Mouse (Mus musculus) CH12.LX (cell line): ENCODE measurements around the gene Lcn9. TPM values are rescaled to one million over a fixed set of nuclear protein-coding genes. Genes with fewer than 3 reads are reported as not detected.

ENCODE experiments used
- DNase-seq: peaks from one replicate; pipeline ENCODE4 v3.0.0-alpha.2; 2013; ENCODE audit errors: extremely low read depth
- H3K27ac ChIP-seq: 2 replicates; pipeline ENCODE4 v1.5.1; 2012; ENCODE audit warnings: low read depth, mild to moderate bottlenecking, control low read depth, moderate library complexity; ENCODE audit not compliant: insufficient read depth
- H3K27me3 ChIP-seq: replicated peaks from 2 replicates; pipeline ENCODE3; 2012; ENCODE audit warnings: inconsistent platforms
- H3K36me3 ChIP-seq, 2 experiments: replicated peaks in 1 of 2; 2 replicates each; pipeline versions ENCODE3 to v1.6.1; 2012; ENCODE audit warnings: inconsistent platforms in 1 of 2, low read length in 1 of 2, mild to moderate bottlenecking in 1 of 2, mixed read lengths in 1 of 2, moderate library complexity in 1 of 2; ENCODE audit not compliant: control insufficient read depth in 1 of 2, insufficient read depth in 1 of 2
- H3K4me1 ChIP-seq, 2 experiments: 2 replicates each; pipeline ENCODE4 v1.6.1; 2012; ENCODE audit warnings: inconsistent platforms in 1 of 2, moderate library complexity in 1 of 2; ENCODE audit not compliant: insufficient read depth in 2 of 2, control insufficient read depth in 1 of 2
- H3K4me2 ChIP-seq: 2 replicates; pipeline ENCODE4 v1.6.1; 2012; ENCODE audit warnings: low read depth, mild to moderate bottlenecking, control low read depth; ENCODE audit not compliant: poor library complexity, insufficient read depth, severe bottlenecking
- H3K4me3 ChIP-seq, 3 experiments: fragments of 150-350 bp in 1 of 3; sonication (generic) in 1 of 3; replicated peaks in 1 of 3; 2 replicates each; pipeline versions ENCODE3 to v1.5.1; 2011 to 2012; ENCODE audit warnings: low read depth in 2 of 3, low read length in 2 of 3, mild to moderate bottlenecking in 2 of 3, moderate library complexity in 2 of 3, control low read depth in 1 of 3, improper control_type of control experiment in 1 of 3, inconsistent platforms in 1 of 3, mixed read lengths in 1 of 3; ENCODE audit not compliant: poor library complexity in 1 of 3
- H3K79me2 ChIP-seq: replicated peaks from 2 replicates; pipeline ENCODE4 v1.6.1; 2012; ENCODE audit warnings: mild to moderate bottlenecking, moderate library complexity; ENCODE audit not compliant: control insufficient read depth, poor library complexity, insufficient read depth, severe bottlenecking; ENCODE audit errors: extremely low read depth
- H3K9ac ChIP-seq: 2 replicates; pipeline ENCODE4 v1.6.1; 2012; ENCODE audit warnings: low read depth, mild to moderate bottlenecking, control low read depth, moderate library complexity; ENCODE audit not compliant: insufficient read depth
- H3K9me3 ChIP-seq: replicated peaks from 2 replicates; pipeline ENCODE3; 2012; ENCODE audit warnings: low read length, inconsistent platforms, mixed read lengths
- BHLHE40 ChIP-seq: IDR thresholded peaks from 2 replicates; pipeline ENCODE4 v1.6.1; 2011; ENCODE audit warnings: mild to moderate bottlenecking, low read depth, low read length, improper control_type of control experiment
- CHD1 ChIP-seq: IDR thresholded peaks from 2 replicates; pipeline ENCODE4 v1.6.1; 2012; ENCODE audit warnings: low read depth, low read length, improper control_type of control experiment, inconsistent platforms
- CHD2 ChIP-seq: IDR thresholded peaks from 2 replicates; pipeline ENCODE4 v1.6.1; 2011; ENCODE audit warnings: low read length, improper control_type of control experiment
- CTCF ChIP-seq, 2 experiments: IDR thresholded peaks in 1 of 2; conservative IDR thresholded peaks in 1 of 2; 2 replicates each; pipeline ENCODE4 v1.5.1; 2011 to 2012; ENCODE audit warnings: low read depth in 2 of 2, low read length in 2 of 2, improper control_type of control experiment in 1 of 2, inconsistent platforms in 1 of 2, mild to moderate bottlenecking in 1 of 2, moderate library complexity in 1 of 2
- E2F4 ChIP-seq: IDR thresholded peaks from 2 replicates; pipeline ENCODE4 v1.6.1; 2011; ENCODE audit warnings: low read depth, low read length, improper control_type of control experiment; ENCODE audit not compliant: insufficient replicate concordance
- EP300 ChIP-seq: IDR thresholded peaks from 2 replicates; pipeline ENCODE4 v1.6.1; 2011; ENCODE audit warnings: low read length, improper control_type of control experiment
- ETS1 ChIP-seq: conservative IDR thresholded peaks from 2 replicates; pipeline ENCODE4 v1.6.1; 2012; ENCODE audit warnings: low read depth, mild to moderate bottlenecking, inconsistent platforms, low read length, improper control_type of control experiment, moderate library complexity
- GABPA ChIP-seq: IDR thresholded peaks from 2 replicates; pipeline ENCODE4 v1.6.1; 2012; ENCODE audit warnings: low read depth, low read length, improper control_type of control experiment, inconsistent platforms; ENCODE audit not compliant: insufficient replicate concordance
- JUN ChIP-seq: IDR thresholded peaks from 2 replicates; pipeline ENCODE4 v1.6.1; 2011; ENCODE audit warnings: low read depth, mild to moderate bottlenecking, low read length, improper control_type of control experiment, moderate library complexity; ENCODE audit not compliant: insufficient read depth
- KAT2A ChIP-seq: IDR thresholded peaks from 2 replicates; pipeline ENCODE4 v1.6.1; 2012; ENCODE audit warnings: low read length, improper control_type of control experiment, inconsistent platforms; ENCODE audit not compliant: insufficient replicate concordance
- MAZ ChIP-seq: IDR thresholded peaks from 2 replicates; pipeline ENCODE4 v1.6.1; 2012; ENCODE audit warnings: low read depth, mild to moderate bottlenecking, inconsistent platforms, low read length, improper control_type of control experiment, moderate library complexity
- MXI1 ChIP-seq: IDR thresholded peaks from 2 replicates; pipeline ENCODE4 v1.6.1; 2011; ENCODE audit warnings: mild to moderate bottlenecking, low read depth, low read length, improper control_type of control experiment
- MYC ChIP-seq: IDR thresholded peaks from 2 replicates; pipeline ENCODE4 v1.6.1; 2011; ENCODE audit warnings: low read depth, mild to moderate bottlenecking, improper control_type of control experiment, low read length
- NRF1 ChIP-seq: IDR thresholded peaks from 2 replicates; pipeline ENCODE4 v1.6.1; 2014; ENCODE audit warnings: low read depth, mild to moderate bottlenecking, inconsistent platforms, low read length, improper control_type of control experiment, moderate library complexity
- POLR2A ChIP-seq: IDR thresholded peaks from 2 replicates; pipeline ENCODE4 v1.6.1; 2011; ENCODE audit warnings: low read depth, mild to moderate bottlenecking, improper control_type of control experiment, low read length
- POLR2AphosphoS2 ChIP-seq: IDR thresholded peaks from 2 replicates; pipeline ENCODE4 v1.6.1; 2011; ENCODE audit warnings: low read depth, low read length, improper control_type of control experiment
- RAD21 ChIP-seq: IDR thresholded peaks from 2 replicates; pipeline ENCODE4 v1.6.1; 2011; ENCODE audit warnings: low read depth, mild to moderate bottlenecking, low read length, improper control_type of control experiment, moderate library complexity
- SIN3A ChIP-seq: IDR thresholded peaks from 2 replicates; pipeline ENCODE4 v1.6.1; 2012; ENCODE audit warnings: low read length, improper control_type of control experiment, inconsistent platforms
- TBP ChIP-seq: conservative IDR thresholded peaks from 2 replicates; pipeline ENCODE4 v1.6.1; 2011; ENCODE audit warnings: low read depth, low read length, improper control_type of control experiment
- TCF12 ChIP-seq: IDR thresholded peaks from 2 replicates; pipeline ENCODE4 v1.6.1; 2014; ENCODE audit warnings: low read depth, mild to moderate bottlenecking, inconsistent platforms, low read length, improper control_type of control experiment
- UBTF ChIP-seq: IDR thresholded peaks from 2 replicates; pipeline ENCODE4 v1.6.1; 2012; ENCODE audit warnings: low read depth, mild to moderate bottlenecking, inconsistent platforms, low read length, improper control_type of control experiment, moderate library complexity
- USF1 ChIP-seq: IDR thresholded peaks from 2 replicates; pipeline ENCODE4 v1.6.1; 2014; ENCODE audit warnings: low read depth, mild to moderate bottlenecking, inconsistent platforms, low read length, improper control_type of control experiment
- USF2 ChIP-seq: conservative IDR thresholded peaks from 2 replicates; pipeline ENCODE4 v1.6.1; 2011; ENCODE audit warnings: low read depth, low read length, improper control_type of control experiment
- ZMIZ1 ChIP-seq: IDR thresholded peaks from 2 replicates; pipeline ENCODE4 v1.6.1; 2012; ENCODE audit warnings: low read depth, mild to moderate bottlenecking, inconsistent platforms, low read length, improper control_type of control experiment
- dilution Hi-C: fragments of 300-500 bp; cut with MboI; formaldehyde crosslinking; loops from 2 replicates; pipeline ENCODE4 v1.14.3; 2020; ENCODE audit warnings: low sequenced_read_pairs; ENCODE audit not compliant: extremely low pct_unique_long_range_greater_than_20kb, extremely low pct_ligation_motif_present
- in situ Hi-C: fragments of 300-500 bp; cut with MboI; formaldehyde crosslinking; loops from 3 replicates; pipeline ENCODE4 v1.14.3; 2019; ENCODE audit warnings: low sequenced_read_pairs, low pct_ligation_motif_present, low pct_unique_long_range_greater_than_20kb, mixed read lengths
- polyA plus RNA-seq: library from polyadenylated mRNA; unstranded; fragments of >175 nt; gene quantifications from 2 replicates; pipeline ENCODE4 v1.2.1, GENCODE M21; 2012; ENCODE audit warnings: low read depth; ENCODE audit not compliant: insufficient read length
- total RNA-seq, 2 experiments: library from RNA; depleted of rRNA; stranded (reverse); fragments of 300-350 nt in 1 of 2; fragments of >200 nt in 1 of 2; gene quantifications; 2 replicates each; pipeline ENCODE4 v1.2.3; 2012 to 2014

Gene Lcn9
- total and polyA plus RNA-seq, 3 experiments: not detected

GRCm38 (mm10) chr2:25859891-25860290 is 36.9 kb downstream of the Lcn9 start:
- Histone ChIP-seq H3K4me1 (no peaks in the 10 kb centered on the region), H3K4me3 (no peak overlapping the region), H3K27ac (no peak overlapping the region), H3K79me2 (no peaks in the 10 kb centered on the region), H3K9ac (no peak overlapping the region), H3K36me3 (no peaks in the 10 kb centered on the region), H3K9me3 (peaks cover 3% of the 10 kb centered on the region), H3K27me3 (peaks cover 72% of the 10 kb centered on the region), H3K4me2 (no peak overlapping the region)
- dilution Hi-C loops (no loop called here), in situ Hi-C loops (no loop called here)
- no peak for DNase-seq
- no peak for TF ChIP-seq CTCF (conservative IDR thresholded peaks at IDR 0.05 in 1 of 2, IDR thresholded peaks at IDR 0.05 in 1 of 2; ENCODE audit: low read depth in 2 of 2, low read length in 2 of 2)
- TF ChIP-seq MXI1: no peak
- TF ChIP-seq KAT2A: no peak
- no peak for TF ChIP-seq CHD1
- TF ChIP-seq GABPA: no peak
- TF ChIP-seq ETS1: no peak
- TF ChIP-seq POLR2AphosphoS2: no peak
- no peak for TF ChIP-seq ZMIZ1
- no peak for TF ChIP-seq E2F4
- TF ChIP-seq NRF1: no peak
- no peak for TF ChIP-seq RAD21
- TF ChIP-seq USF2: no peak
- TF ChIP-seq EP300: no peak
- TF ChIP-seq JUN: no peak
- no peak for TF ChIP-seq MYC
- TF ChIP-seq SIN3A: no peak
- no peak for TF ChIP-seq CHD2
- TF ChIP-seq BHLHE40: no peak

- dilution Hi-C loops (no loop called here), in situ Hi-C loops (no loop called here)
- Histone ChIP-seq H3K36me3 (no peaks in the 10 kb centered on the region), H3K79me2 (no peaks in the 10 kb centered on the region), H3K27ac (no peak overlapping the region), H3K4me2 (no peak overlapping the region), H3K27me3 (peaks cover 72% of the 10 kb centered on the region), H3K9me3 (peaks cover 3% of the 10 kb centered on the region), H3K9ac (no peak overlapping the region), H3K4me1 (no peaks in the 10 kb centered on the region), H3K4me3 (no peak overlapping the region)
- TF ChIP-seq BHLHE40 (no peak), TBP (no peak), USF1 (no peak), EP300 (no peak), RAD21 (no peak), NRF1 (no peak), MXI1 (no peak), TCF12 (no peak), E2F4 (no peak), POLR2A (no peak), CHD1 (no peak), MAZ (no peak), UBTF (no peak), ZMIZ1 (no peak)
- DNase-seq: no peak
These were observed 39.1 kb downstream of the Lcn9 start for GRCm38 (mm10) chr2:25862038-25862437.
